Mouse (Mus musculus): ENCODE measurements around the gene Ppp3cb. TPM values are rescaled to one million over a fixed set of nuclear protein-coding genes. Genes with fewer than 3 reads are reported as not detected.
A peak's percentile ranks its signal among the peaks of the same experiment; 100 is the strongest.

Gene Ppp3cb
- total and polyA plus RNA-seq, 2 experiments from 2014 or later, result 103 to 194 TPM

DNA sequence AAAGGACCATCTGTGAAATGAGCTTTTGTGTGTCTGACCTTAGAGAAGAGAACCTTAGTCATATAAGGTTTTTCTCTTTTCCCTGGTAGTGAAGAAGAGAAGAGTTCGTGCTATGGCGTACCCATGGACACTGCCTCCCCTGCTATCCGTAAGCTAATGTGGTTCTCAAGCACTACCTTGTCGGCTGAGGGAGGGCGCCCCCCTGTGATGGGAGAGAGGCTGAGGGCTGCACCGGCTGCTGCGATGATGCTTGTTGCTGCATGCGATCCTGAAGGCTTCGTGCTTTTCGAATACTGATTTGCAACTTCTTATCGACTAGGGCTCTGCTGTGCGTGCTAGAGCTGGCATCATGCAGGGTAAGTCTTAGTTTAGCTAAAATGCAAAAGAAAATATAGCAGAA, 18.3 kb upstream of the Ppp3cb start:
- TF ChIP-seq CTCF (IDR thresholded peaks at IDR 0.05; ENCODE audit: low read depth), result peak; percentile 20; the same call in 1 of the 2 replicates
- H3K4me3 ChIP-seq (ENCODE audit: low read depth, low read length), result no peak overlapping the region
- no peaks in the 10 kb centered on the region for H3K9me3 ChIP-seq (ENCODE audit: low read length)
- no peak overlapping the region for H3K27ac ChIP-seq (ENCODE audit: low read depth, low read length)
- no peak for ATAC-seq
- DNase-seq, result no peak
- H3K9ac ChIP-seq, result no peak overlapping the region
- H3K27me3 ChIP-seq (ENCODE audit: insufficient read depth, low read length), result no peaks in the 10 kb centered on the region
- 72% methylated on average over 12 of the region's 12 CpGs for WGBS
- H3K4me2 ChIP-seq (ENCODE audit: low read depth), result no peak overlapping the region
- H3K4me1 ChIP-seq (ENCODE audit: insufficient read depth), result no peaks in the 10 kb centered on the region
- H3K36me3 ChIP-seq (ENCODE audit: insufficient read depth), result peaks cover 50% of the 10 kb centered on the region

DNA sequence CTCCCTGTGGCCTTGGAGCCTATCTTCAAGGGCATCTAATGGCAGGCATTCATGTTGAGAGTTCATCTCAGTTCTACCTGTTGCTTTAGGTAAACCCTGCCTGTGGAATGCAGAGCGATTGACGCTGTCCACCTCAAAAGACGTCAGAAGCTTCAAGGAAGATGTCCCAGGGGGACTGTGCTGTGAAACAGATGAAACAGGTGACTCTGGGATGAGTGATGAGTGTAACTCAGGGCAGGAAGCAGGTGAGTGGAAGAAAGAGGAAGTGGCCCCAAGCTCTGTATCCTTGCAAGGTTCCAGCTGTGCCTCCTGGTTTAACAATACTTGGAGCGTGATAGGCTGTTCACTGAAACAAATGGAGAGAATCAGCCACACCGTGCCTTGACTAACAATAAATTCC, 15.5 kb upstream of the Ppp3cb start:
- no peaks in the 10 kb centered on the region for H3K4me1 ChIP-seq (ENCODE audit: insufficient read depth)
- ATAC-seq, result no peak
- no peak overlapping the region for H3K9ac ChIP-seq
- no peak overlapping the region for H3K27ac ChIP-seq (ENCODE audit: low read depth, low read length)
- no peak for DNase-seq
- no peaks in the 10 kb centered on the region for H3K9me3 ChIP-seq (ENCODE audit: low read length)
- TF ChIP-seq CTCF (IDR thresholded peaks at IDR 0.05; ENCODE audit: low read depth), result no peak
- no peaks in the 10 kb centered on the region for H3K27me3 ChIP-seq (ENCODE audit: insufficient read depth, low read length)
- 94% methylated on average over 5 of the region's 5 CpGs for WGBS
- peaks cover 44% of the 10 kb centered on the region for H3K36me3 ChIP-seq (ENCODE audit: insufficient read depth)
- H3K4me2 ChIP-seq (ENCODE audit: low read depth), result no peak overlapping the region
- H3K4me3 ChIP-seq (ENCODE audit: low read depth, low read length), result no peak overlapping the region

DNA sequence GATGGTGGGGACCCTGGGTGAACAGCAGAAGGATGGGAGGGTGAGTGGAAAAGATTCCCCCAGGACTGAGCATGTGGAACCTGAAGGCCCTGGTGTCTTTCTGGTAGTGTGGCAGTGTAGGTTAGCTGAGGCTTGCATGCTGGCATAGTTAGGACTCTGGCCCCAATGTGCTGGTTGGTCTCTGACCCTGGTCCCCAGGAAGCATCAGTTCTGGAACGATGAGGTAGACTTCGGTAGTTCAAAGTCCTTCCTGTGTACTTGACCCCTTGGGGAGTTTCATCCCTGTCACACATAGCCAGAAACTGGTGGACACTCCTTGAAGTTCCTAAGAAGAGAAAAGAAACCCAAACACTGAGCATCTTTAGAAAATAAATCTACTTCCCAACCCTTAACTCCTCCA, 3.8 kb upstream of the Ppp3cb start:
- Histone ChIP-seq H3K9ac (no peak overlapping the region), H3K4me3 (ENCODE audit: low read depth, low read length) (no peak overlapping the region), H3K36me3 (ENCODE audit: insufficient read depth) (peaks cover 42% of the 10 kb centered on the region), H3K27me3 (ENCODE audit: insufficient read depth, low read length) (no peaks in the 10 kb centered on the region), H3K4me1 (ENCODE audit: insufficient read depth) (no peaks in the 10 kb centered on the region), H3K27ac (ENCODE audit: low read depth, low read length) (no peak overlapping the region), H3K4me2 (ENCODE audit: low read depth) (no peak overlapping the region), H3K9me3 (ENCODE audit: low read length) (no peaks in the 10 kb centered on the region)
- WGBS, result 95% methylated on average over 2 of the region's 2 CpGs
- TF ChIP-seq CTCF (IDR thresholded peaks at IDR 0.05; ENCODE audit: low read depth), result no peak
- ATAC-seq (no peak), DNase-seq (no peak)

DNA sequence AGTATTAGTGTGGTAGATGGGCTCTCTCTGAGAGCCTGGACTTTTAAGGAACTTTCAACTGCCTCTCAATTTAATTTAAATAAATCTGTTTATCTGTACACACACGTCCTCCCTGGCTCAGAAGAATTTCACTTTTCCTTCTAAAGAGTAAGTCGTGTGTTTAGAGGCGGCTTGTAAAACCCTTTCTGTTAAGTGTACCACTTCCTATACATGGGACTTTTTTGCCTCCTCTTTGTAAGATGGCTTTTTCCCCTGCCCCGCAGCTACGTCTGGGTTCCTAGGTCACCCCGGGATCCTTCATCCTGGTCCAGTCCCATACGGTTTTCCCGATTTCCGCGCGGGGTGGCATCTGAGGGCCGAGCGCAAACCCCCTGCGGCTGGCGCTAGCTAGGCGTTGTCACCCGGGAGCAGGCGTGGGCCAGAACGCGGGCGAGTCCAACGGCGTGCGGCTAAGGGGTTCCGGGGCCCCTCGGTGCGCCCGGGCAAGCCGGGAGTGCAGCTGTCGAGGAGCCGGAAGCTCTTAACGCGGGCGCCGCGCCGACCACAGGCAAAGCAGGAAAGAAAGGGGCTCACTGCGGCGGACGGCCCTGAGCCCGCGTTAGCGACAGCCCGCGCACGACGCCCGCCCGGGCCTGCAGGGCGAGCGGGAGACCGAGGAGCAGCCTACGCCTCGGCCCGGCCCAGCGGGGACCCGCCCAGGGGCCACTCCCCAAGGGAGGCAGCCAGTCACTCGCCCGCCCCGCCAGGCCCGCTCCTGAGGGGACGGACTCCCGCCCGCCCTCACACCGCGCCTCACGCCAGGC, 643 bp downstream of the Ppp3cb start:
- H3K36me3 ChIP-seq (ENCODE audit: insufficient read depth), result peaks cover 26% of the 10 kb centered on the region
- no peak for TF ChIP-seq CTCF (IDR thresholded peaks at IDR 0.05; ENCODE audit: low read depth)
- DNase-seq, result peak; percentile 80
- peaks cover 7% of the 10 kb centered on the region; the same call in 1 of the 2 replicates for H3K4me1 ChIP-seq (ENCODE audit: insufficient read depth)
- no peaks in the 10 kb centered on the region for H3K27me3 ChIP-seq (ENCODE audit: insufficient read depth, low read length)
- under 1% methylated on average over 57 of the region's 67 CpGs for WGBS
- peak; percentile 90 for ATAC-seq
- H3K4me3 ChIP-seq (ENCODE audit: low read depth, low read length), result peak overlapping the region; percentile 92
- H3K27ac ChIP-seq (ENCODE audit: low read depth, low read length), result peak overlapping the region; percentile 98
- peak overlapping the region; percentile 96 for H3K9ac ChIP-seq
- peak overlapping the region; percentile 60 for H3K4me2 ChIP-seq (ENCODE audit: low read depth)
- no peaks in the 10 kb centered on the region for H3K9me3 ChIP-seq (ENCODE audit: low read length)

DNA sequence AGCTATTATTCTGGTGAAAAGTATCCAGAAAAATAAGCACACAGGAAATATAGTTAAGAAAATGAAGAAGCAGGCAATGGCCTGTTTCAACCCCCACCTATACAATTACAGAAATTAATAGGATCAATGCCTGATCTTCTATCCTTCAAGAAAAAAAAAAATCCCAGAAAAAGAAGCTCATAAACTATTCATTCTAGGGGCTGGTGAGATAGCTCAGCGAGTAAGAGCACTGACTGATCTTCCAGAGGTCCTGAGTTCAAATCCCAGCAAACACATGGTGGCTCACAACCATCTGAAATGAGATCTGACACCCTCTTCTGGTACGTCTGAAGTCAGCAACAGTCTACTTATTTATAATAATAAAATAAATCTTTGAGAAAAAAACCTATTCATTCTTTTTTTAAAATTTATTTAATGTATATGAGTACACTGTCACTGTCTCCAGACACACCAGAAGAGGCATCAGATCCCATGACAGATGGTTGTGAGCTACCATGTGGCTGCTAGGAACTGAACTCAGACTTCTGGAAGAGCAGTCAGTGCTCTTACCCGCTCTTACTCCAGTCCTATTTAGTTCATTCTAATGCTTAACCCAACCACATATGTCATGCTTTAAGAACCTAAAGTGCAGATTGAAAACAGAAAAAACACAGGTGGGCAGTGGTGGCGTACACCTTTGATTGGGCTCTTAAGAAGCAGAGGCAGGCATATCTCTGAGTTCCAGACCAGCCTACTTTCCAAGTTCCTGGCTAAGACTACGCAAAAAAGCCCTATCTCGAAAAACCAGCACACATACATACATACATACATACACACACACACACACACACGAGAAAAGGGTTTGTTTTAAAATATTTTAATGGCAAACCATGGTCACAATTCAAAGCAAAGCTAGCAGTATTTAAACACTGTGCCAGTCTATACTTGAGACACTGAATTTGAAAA, 1.6 kb downstream of the Ppp3cb start:
- H3K9me3 ChIP-seq (ENCODE audit: low read length), result no peaks in the 10 kb centered on the region
- peaks cover 18% of the 10 kb centered on the region for H3K36me3 ChIP-seq (ENCODE audit: insufficient read depth)
- peak overlapping the region; percentile 60 for H3K4me2 ChIP-seq (ENCODE audit: low read depth)
- H3K27me3 ChIP-seq (ENCODE audit: insufficient read depth, low read length), result no peaks in the 10 kb centered on the region
- no peak overlapping the region for H3K27ac ChIP-seq (ENCODE audit: low read depth, low read length)
- ATAC-seq, result no peak
- peak overlapping the region; percentile 96; the same call in 1 of the 2 replicates for H3K9ac ChIP-seq
- no peak for DNase-seq
- peaks cover 7% of the 10 kb centered on the region; the same call in 1 of the 2 replicates for H3K4me1 ChIP-seq (ENCODE audit: insufficient read depth)
- H3K4me3 ChIP-seq (ENCODE audit: low read depth, low read length), result peak overlapping the region; percentile 92
- 61% methylated on average over 7 of the region's 7 CpGs for WGBS
- TF ChIP-seq CTCF (IDR thresholded peaks at IDR 0.05; ENCODE audit: low read depth), result no peak

DNA sequence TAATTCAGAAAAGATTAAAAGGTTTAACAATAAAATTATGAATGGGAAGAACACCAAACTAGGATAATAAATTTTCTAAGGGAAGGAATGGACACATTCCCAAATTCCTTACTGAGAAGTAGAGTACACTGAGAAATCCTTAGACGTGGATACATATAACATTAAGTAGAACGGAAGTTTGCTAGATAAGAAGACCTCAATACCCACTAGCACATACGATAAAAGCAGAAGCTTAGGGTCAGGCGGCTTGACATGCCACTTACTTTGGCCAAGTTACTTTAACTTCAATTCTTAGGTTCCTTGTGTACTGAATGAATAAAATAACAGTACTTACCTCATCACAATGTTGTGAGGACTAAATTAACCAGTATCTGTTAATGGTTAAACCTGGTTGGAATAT, 16.7 kb downstream of the Ppp3cb start:
- ATAC-seq (no peak), DNase-seq (no peak)
- Histone ChIP-seq H3K9ac (no peak overlapping the region), H3K27me3 (ENCODE audit: insufficient read depth, low read length) (no peaks in the 10 kb centered on the region), H3K9me3 (ENCODE audit: low read length) (no peaks in the 10 kb centered on the region), H3K27ac (ENCODE audit: low read depth, low read length) (no peak overlapping the region), H3K4me1 (ENCODE audit: insufficient read depth) (no peaks in the 10 kb centered on the region), H3K4me3 (ENCODE audit: low read depth, low read length) (no peak overlapping the region), H3K4me2 (ENCODE audit: low read depth) (no peak overlapping the region), H3K36me3 (ENCODE audit: insufficient read depth) (no peaks in the 10 kb centered on the region)
- WGBS, result 89% methylated on average over 4 of the region's 4 CpGs
- TF ChIP-seq CTCF (IDR thresholded peaks at IDR 0.05; ENCODE audit: low read depth), result no peak

All from forebrain, postnatal 0 days (tissue).